Mouse (Mus musculus) liver, embryonic 14.5 days (tissue): Measurements from ENCODE around the gene Ifih1.

Experiments
- CTCF ChIP-seq: IDR thresholded peaks from 2 replicates; pipeline ENCODE4 v1.5.1; 2016; ENCODE audit warnings: antibody characterized with exemption, low read depth, control low read depth
- EP300 ChIP-seq: IDR thresholded peaks from 2 replicates; pipeline ENCODE4 v1.6.1; 2016; ENCODE audit warnings: antibody characterized with exemption, low read depth

DNA sequence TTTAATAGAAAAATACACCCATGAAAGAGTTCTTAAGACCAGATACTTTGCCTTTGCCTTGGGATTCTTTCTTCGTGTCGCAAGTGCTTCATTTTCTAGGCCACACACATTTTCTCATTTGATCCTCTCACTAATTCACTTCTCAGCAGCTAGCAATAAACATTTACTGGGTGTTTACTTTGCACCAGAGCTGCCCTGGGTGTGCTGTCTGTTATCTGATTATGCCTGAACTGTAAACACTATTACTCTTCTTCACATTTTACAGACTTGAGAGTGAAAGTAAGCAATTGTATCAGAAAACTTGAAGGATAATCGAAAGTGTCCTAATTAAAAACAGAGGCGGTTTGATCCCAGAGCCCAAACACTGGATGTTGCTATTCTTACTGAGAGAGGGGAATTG, 56.7 kb downstream of the Ifih1 start:
- TF ChIP-seq CTCF: no peak
- no peak for TF ChIP-seq EP300
